Mouse (Mus musculus) kidney, adult 2 months (tissue): ENCODE measurements around the gene Zfp800. TPM values are rescaled to one million over a fixed set of nuclear protein-coding genes. Genes with fewer than 3 reads are reported as not detected.

Experiments
- DNase-seq: peaks from one replicate; pipeline ENCODE4 v3.0.0; 2021
- H3K27ac ChIP-seq: fragments of 200-500 bp; 2 replicates; pipeline ENCODE4 v1.5.1; 2012; ENCODE audit warnings: low read depth, low read length, control low read depth, inconsistent platforms; ENCODE audit not compliant: insufficient read depth
- H3K27me3 ChIP-seq: fragments of 200-500 bp; replicated peaks from 2 replicates; pipeline ENCODE4 v1.6.1; 2012; ENCODE audit warnings: mild to moderate bottlenecking, moderate library complexity, low read length, inconsistent platforms; ENCODE audit not compliant: control insufficient read depth, insufficient read depth
- H3K36me3 ChIP-seq: fragments of 200-500 bp; 2 replicates; pipeline ENCODE4 v1.6.1; 2012; ENCODE audit warnings: mild to moderate bottlenecking, moderate library complexity, low read length, inconsistent platforms; ENCODE audit not compliant: control insufficient read depth, insufficient read depth
- H3K4me1 ChIP-seq: fragments of 200-500 bp; 2 replicates; pipeline ENCODE4 v1.6.1; 2011; ENCODE audit warnings: low read length; ENCODE audit not compliant: control insufficient read depth, insufficient read depth
- H3K4me3 ChIP-seq: fragments of 200-500 bp; 2 replicates; pipeline ENCODE4 v1.5.1; 2011; ENCODE audit warnings: mild to moderate bottlenecking, low read depth, low read length, control low read depth; ENCODE audit not compliant: insufficient read depth
- CTCF ChIP-seq: fragments of 200-500 bp; conservative IDR thresholded peaks from 2 replicates; pipeline ENCODE4 v1.5.1; 2011; ENCODE audit warnings: low read depth, mild to moderate bottlenecking, control low read depth, low read length, moderate library complexity, mixed read lengths; ENCODE audit not compliant: insufficient read depth, insufficient read length
- POLR2A ChIP-seq: fragments of 200-500 bp; IDR thresholded peaks from one replicate; pipeline ENCODE4 v1.6.1; 2011; ENCODE audit warnings: low read depth, low read length, control low read depth
- WGBS: fragments of 180-500 bp; shearing (Covaris S2); methylation state at CpG from one replicate; pipeline ENCODE4 v1.1.7; 2018; 5-methylcytosine and 5-hydroxymethylcytosine counted together
- polyA plus RNA-seq: library from polyadenylated mRNA; depleted of rRNA; stranded (reverse); fragments of >200 nt; gene quantifications from 2 replicates; pipeline ENCODE4 v1.2.3, GENCODE M21; 2012

Zfp800 gene
- polyA plus RNA-seq, 1 experiment, result 2.8 TPM

- TF ChIP-seq CTCF (no peak), POLR2A (no peak)
- under 1% methylated on average over 29 of the region's 29 CpGs for WGBS
- H3K4me3 ChIP-seq, result peak overlapping the region; percentile 58
- H3K36me3 ChIP-seq, result no peaks in the 10 kb centered on the region
- peak overlapping the region; percentile 40 for H3K27ac ChIP-seq
- H3K4me1 ChIP-seq, result peaks cover 3% of the 10 kb centered on the region
- DNase-seq, result no peak
- H3K27me3 ChIP-seq, result no peaks in the 10 kb centered on the region
Measured at GRCm38 (mm10) chr6:28262198-28262621, 135.6 kb downstream of the Zfp800 start.

DNA sequence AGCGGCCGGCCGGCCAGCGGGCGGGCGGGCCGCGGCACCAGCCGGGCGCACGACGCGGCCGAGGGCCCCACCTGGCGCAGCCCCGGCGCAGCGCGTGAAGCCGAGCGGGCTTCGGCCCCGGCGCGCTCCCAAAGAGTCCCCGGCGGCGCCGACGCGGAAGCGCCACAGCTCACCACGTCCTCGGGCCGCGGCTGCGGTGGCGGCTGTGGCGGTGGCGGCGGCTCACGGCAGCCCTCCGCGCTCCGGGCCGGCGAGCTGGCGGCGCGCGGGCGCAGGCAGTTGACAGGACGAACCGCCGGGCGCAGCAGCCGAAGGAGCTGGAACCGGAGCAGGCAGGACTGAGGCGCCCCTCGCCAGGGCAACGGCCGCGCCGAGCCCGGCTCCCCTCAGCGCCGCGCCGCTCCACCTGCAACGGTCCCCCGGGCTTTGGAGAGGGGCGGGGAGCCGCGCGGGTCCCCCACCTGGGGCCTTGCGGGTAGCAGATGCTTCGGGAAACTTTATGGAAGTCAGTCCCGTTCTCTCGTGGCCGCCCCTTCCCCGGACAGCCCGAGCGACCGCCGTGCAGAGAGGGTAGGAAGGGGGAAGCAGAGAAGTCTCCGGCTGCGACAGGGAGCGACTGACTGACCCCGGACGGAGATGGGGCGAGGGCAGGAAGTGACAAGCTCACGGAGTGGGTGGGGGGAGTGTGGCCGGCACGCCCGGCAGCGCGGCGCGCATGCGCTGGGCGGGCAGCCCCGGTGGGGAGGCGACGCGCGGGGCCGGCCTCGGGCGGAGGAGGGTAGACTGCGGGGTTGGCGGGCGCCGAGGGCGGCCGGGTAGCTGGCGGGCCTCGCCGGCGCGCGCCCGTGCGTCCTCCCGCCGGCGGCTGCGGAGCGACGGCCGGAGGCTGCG lies 136.3 kb downstream of the Zfp800 start:
- Histone ChIP-seq H3K36me3 (no peaks in the 10 kb centered on the region), H3K4me3 (peak overlapping the region; percentile 58), H3K27ac (peak overlapping the region; percentile 53), H3K4me1 (peaks cover 3% of the 10 kb centered on the region), H3K27me3 (no peaks in the 10 kb centered on the region)
- TF ChIP-seq CTCF (no peak), POLR2A (peak; percentile 87)
- DNase-seq, result peak; percentile 95
- 4% methylated on average over 121 of the region's 131 CpGs for WGBS

- DNase-seq, result peak; percentile 36
- H3K27ac ChIP-seq, result no peak overlapping the region; the same call in 1 of the 2 replicates
Measured at GRCm38 (mm10) chr6:28260425-28261191, 137.2 kb downstream of the Zfp800 start.

DNA sequence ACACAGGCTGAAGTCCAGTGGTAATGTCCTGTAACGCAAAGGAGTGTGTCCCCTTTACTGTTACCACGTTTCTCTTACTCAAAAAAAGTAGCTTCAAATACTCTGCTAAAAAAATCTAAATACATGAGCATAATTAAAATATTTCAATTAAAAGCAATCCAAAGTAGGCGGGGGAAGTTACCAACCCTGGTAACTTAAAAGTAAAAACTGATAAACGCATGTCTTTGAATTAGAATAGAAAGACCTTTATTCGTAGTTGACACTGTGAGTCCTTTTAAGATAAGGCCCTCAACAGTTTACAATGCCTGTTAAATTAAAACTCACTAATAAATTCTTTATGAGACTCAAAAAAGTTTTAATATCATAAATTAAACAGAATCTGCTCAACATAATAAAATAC lies 138.1 kb downstream of the Zfp800 start:
- no peak for DNase-seq
- Histone ChIP-seq H3K4me3 (no peak overlapping the region), H3K27ac (no peak overlapping the region), H3K36me3 (peaks cover 1% of the 10 kb centered on the region), H3K27me3 (no peaks in the 10 kb centered on the region), H3K4me1 (peaks cover 3% of the 10 kb centered on the region)
- 95% methylated on average over 5 of the region's 5 CpGs for WGBS
- TF ChIP-seq CTCF, result no peak
- no peak for TF ChIP-seq POLR2A

More at GRCm38 (mm10) chr6:28260425-28261191, 137.2 kb downstream of the Zfp800 start:
- 6% methylated on average over 64 of the region's 64 CpGs for WGBS
- H3K27me3 ChIP-seq, result no peaks in the 10 kb centered on the region
- TF ChIP-seq POLR2A (no peak), CTCF (no peak)
- H3K36me3 ChIP-seq, result no peaks in the 10 kb centered on the region; the same call in 1 of the 2 replicates
- H3K4me1 ChIP-seq, result peaks cover 3% of the 10 kb centered on the region
- peak overlapping the region; percentile 58 for H3K4me3 ChIP-seq

DNA sequence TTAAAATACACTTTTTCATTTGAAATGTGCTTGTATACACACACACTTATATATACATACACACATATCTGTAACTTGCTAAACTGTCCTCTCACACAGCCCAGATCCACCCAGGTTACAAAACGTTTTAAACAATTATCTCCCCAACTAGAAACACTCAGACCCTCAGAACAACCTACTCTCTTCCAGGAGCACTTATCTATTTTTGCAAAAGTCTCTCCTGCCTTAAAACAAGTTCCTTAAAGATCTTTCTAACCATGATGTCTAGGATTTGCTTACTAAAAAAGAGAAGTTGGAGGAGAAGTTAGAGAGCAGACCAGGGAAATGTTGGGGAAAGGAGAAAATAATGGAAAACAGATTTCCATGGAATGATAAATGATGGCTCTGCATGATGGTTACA lies 139.4 kb downstream of the Zfp800 start:
- peaks cover 3% of the 10 kb centered on the region for H3K4me1 ChIP-seq
- TF ChIP-seq CTCF, result no peak
- no peak overlapping the region for H3K27ac ChIP-seq
- H3K36me3 ChIP-seq, result peaks cover 1% of the 10 kb centered on the region
- WGBS, result 62% methylated on average over 1 of the region's 1 CpGs
- no peak for DNase-seq
- no peak overlapping the region for H3K4me3 ChIP-seq
- H3K27me3 ChIP-seq, result no peaks in the 10 kb centered on the region

DNA sequence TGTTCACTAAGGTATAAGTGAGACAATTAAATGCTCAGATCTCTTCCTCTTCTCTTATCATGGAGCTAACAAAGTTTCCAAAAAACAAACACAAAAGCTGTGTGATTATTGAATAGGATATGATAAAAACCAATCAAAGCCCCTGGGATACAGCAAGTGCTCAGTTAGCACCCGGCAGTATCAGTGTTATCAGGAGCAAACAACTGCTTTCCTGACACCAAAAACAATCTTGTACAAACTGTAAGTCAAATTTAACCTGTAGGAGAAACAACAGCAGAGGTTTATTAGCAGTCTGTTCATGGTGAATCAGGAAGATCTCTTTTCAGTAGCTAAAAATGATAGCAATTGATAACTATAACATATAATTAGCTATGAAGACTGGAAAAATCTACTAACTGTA lies 140.0 kb downstream of the Zfp800 start:
- Histone ChIP-seq H3K36me3 (peaks cover 1% of the 10 kb centered on the region), H3K4me1 (peaks cover 3% of the 10 kb centered on the region), H3K4me3 (no peak overlapping the region), H3K27ac (no peak overlapping the region), H3K27me3 (no peaks in the 10 kb centered on the region)
- DNase-seq, result no peak
- no peak for TF ChIP-seq POLR2A
- TF ChIP-seq CTCF, result no peak
- 93% methylated on average over 1 of the region's 1 CpGs for WGBS

DNA sequence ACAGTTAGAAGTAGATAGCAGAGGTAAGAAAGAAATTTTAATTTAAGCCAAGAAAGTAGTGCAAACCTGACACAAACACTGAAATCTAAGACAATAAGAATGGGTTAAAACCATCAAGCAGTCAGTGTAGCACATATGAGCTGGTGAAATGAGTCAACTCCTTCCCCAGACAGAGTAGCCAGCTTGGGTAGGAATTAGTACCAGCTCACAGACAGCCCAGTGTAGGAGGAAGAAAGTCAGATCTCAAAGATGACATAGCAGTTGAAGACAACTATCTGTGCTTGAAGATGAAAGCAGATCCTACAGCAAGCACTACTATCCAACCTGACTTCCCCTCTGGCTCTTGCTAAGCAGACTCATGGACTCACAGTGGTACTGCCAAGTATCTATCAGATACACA lies 145.0 kb downstream of the Zfp800 start:
- TF ChIP-seq CTCF (no peak), POLR2A (no peak)

More for the DNA sequence above, 145.0 kb downstream of the Zfp800 start:
- Histone ChIP-seq H3K27me3 (no peaks in the 10 kb centered on the region), H3K27ac (no peak overlapping the region), H3K36me3 (peaks cover 1% of the 10 kb centered on the region), H3K4me1 (no peaks in the 10 kb centered on the region), H3K4me3 (no peak overlapping the region)
- no peak for DNase-seq
